Mouse (Mus musculus): ENCODE data around the gene Plcb4. TPM values are rescaled to one million over a fixed set of nuclear protein-coding genes. Genes with fewer than 3 reads are reported as not detected.
"Not testable (repeated sequence)": the region's sequence is repeated elsewhere in the genome, so short reads cannot be mapped to it uniquely, and the experiment has no call there.

Gene Plcb4
- total and polyA plus RNA-seq, 3 experiments = 4.5 to 48.9 (median 32.0) TPM

DNA sequence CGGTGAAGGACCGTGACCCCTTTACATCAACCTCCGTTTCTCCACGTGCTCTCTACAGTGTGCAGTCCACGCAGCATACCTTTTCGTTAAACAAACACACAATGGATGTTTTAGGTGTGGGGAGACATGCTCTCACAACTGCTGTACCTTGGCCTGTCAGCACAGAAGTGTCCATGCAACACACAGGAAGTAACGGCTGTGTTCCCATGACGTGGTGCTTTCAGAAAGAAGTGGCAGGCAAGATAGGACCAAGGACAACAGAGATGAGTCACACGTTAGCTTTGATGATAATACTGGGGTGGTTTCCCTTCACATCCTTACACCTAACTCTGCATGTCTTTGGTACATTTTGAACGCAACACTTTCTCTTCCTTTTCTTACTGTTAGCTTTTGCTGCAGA, 232.3 kb downstream of the Plcb4 start:
- peak; percentile 79 for DNase-seq

DNA sequence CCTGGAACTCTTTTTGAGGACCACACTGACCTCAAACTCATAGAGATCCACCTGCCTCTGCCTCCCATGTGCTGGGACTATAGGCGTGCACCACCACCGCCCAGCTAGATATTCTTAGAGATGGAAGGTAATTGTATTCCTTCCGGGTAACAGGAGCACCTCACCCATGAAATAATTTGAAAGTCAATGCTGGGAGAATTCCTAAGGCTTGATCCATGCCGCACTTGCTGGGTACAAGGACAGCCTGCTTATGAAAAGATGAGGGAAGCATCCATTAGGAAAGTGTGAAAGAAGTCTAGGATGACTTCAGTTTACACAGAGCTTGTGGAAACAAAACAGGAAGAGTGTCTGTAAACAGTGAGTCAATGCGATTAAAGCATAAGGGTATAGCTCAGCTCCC, 232.9 kb downstream of the Plcb4 start:
- DNase-seq = no peak

DNA sequence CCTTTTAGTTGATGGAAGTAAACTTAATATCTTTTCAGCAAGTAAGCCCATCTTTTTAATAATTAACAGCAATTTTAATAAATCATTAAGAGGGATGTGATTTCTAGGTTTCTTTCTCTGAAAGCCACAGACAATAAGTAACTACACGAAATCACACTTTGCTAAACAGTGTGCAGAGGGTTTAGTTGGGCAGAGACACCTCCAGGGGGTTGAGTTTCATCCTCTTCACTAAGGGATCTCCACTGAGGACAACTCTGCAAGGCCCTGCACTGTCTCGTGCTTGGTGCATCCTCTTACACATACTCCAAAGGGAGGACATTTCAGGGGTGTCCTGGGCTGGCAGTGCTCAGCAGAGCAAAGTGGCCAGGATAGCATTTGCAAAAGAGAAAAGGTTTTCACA, 235.8 kb downstream of the Plcb4 start:
- no peak for DNase-seq

DNA sequence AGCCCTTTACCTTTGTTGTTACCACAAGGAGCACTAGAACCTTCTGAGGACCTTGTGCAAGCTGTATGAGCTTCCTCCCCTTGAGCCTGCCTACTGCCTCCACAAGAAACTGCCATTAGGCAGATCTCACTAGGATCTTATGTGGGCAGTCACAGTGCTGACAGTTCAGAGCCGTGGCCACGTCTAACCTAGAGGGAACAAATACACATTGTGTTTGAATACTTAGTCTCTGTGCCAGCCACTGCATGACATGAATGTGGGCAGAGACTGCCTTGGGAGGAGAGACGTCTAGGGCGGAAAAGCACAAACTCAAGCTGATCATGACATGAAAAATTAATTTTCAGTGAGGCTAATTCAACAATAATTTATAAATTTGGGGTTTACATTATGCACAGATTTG, 239.2 kb downstream of the Plcb4 start:
- DNase-seq = no peak

DNA sequence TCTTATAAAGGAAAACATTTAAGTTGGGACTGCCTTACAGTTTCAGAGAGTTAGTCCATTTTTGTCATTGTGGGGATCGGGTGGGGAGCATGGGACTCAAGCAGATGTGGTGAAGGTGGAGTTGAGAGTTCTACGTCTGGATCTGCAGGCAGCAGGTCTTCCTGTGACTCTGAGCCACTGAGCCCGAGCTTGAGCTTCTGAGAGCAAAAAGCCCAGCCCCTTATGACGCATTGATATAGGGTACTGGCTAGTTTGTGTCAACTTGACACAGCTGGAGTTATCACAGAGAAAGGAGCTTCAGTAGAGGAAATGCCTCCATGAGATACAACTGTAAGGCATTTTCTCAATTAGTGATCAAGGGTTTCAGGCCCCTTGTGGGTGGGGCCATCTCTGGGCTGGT, 241.1 kb downstream of the Plcb4 start:
- DNase-seq = not testable (repeated sequence)

DNA sequence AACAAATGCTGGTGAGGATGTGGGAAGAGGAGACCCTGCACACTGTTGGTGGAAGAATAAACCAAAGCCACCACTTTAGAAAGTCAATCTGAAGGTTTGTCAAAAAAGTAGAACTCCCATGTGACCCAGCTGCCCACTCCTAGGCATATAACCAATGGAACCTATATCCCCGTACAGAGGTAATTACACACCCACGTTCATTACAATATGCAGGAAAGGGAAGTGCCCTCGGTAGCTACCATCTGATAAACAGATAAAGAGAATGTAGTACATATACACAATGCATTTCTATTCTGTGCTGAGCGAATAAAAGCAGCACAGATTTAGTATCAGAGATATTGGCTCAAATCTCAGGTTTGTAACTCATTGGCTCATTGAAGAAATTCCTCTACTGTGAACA, 242.2 kb downstream of the Plcb4 start:
- no peak for DNase-seq

DNA sequence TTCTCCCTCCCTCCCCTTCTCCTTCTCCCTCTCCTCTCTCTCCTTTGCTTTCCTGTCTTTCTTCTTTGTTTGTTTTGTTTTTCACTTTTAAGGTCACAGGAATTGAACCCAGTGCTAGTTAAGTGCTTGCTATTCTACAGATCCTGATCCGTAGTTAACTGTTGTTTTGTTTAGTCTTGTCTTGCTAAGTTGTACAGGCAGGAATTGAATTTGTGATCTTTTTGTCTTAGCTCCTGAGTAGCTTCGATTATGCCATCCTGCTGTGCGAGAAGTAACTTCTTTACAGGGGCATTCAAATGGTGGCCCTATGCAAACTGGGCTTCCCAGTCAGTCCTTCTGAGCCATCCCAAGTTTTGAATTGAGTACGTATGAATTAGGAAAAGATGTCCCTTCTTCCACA, 245.5 kb downstream of the Plcb4 start:
- DNase-seq = no peak

DNA sequence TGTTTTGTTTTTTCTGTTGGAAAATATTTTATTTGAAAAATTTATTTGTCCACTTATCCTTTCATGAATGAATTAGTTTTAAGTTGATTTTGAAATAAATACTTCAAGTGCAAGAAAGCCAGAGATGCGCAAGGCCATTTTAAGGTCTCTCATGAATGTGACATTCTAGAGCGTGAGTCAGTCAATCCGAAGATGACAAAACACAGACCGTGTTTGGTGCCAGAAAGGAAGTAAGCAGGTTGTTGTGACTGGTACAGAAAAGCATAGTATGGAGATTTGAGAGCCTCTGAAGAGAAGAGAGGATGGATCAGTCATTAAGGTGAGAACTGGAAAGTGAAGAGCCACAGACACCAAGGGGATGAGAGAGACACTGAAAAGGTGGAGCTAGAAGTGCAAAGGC, 246.0 kb downstream of the Plcb4 start:
- peak; percentile 54 for DNase-seq

DNA sequence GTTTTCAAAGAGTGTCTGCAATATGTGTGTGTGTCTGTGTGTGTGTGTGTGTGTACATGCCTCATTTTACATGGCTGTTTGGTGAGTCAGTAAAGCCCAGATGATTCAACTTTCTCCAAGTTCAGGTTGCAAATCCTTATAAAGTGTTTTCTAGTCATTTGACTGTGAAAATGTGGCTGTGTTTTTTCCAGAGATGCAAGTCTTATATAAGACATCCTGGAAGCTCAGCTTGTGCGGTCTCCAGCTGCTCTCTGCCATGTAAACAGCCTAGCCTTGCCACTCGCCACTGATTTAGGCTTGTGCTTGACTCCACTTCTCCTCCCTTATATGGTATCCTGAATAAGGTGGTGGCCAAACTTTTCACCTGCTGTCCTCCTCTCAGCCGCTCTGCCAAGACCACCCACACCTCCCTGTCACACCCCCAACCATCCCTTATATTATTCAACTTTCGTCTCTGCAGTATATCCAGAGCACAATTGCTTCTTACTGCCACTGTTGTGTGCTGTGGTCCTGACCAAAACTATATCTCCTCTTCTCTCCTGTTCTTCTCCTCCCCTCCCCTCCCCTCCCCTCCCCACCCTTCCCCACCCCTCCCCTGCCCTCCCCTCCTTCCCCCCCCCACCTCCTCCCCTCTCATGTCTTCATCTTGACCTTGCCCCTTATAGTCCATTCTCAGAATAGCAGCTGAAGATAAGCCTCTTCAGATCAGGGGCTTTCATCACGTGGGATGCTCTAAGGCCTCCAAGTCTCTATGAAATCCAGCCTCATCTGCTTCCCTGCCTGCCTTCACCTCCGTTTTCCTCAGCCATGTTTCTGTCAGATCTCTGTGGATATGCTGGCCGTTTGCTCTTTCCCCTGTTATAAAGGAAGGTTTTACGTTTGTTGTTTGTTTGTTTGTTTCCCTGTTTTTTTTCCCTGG, 255.8 kb downstream of the Plcb4 start:
- peak; percentile 23 for DNase-seq

DNA sequence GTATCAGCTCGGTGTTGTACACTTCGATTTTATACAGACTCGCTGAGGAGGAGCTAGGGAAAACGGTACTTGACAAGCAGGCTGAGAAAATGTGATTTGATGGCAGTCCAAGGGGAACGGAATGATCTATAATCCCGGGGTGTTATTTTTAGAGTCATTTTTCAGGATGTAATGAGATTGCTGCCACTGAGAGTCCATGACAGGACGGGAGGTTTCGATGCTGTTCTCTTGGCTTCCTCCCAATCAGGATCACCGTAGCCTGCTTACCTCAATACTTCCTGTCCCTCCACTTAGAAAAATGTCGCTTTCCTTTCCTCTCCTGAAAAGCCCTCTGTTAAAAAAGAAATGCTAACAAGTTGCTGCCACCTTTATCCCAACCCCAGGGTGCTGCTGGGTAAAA, 257.1 kb downstream of the Plcb4 start:
- DNase-seq = no peak

DNA sequence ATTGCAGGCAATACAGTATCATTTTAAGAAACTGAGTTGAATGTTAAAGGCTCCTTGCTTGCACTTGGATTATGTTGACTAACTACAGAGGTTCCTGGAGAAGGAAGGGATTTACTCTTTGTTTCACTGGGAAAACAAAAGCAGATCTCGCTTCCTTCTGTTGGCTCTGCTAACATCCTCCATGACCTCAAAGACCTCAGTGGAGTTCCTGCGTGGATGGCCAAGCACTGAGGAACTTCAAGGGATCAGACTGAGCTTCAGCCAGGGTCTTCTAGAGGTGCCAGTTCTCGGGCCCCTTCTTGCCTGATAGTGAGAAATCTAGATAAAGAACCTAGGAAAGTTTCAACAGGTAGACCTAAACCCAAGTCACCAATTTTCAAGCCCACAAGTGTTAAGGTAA, 258.2 kb downstream of the Plcb4 start:
- DNase-seq = no peak

DNA sequence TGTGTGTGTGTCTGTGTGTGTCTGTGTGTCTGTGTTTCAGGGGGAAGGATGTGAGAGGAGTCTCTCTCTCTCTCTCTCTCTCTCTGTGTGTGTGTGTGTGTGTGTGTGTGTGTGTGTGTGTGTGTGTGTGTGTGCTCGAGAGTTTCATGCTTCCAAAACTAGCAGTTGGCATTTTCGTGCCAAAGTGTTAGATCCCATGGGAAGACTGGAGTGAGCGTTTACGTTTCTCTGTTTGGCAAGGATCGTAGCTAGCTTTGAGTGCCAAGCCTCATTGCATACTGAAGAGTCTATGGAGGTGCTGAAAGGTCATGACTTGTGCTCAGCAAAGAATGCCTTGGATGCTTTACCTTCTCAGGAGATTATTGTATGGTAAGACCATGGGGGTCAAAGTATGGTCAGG, 259.3 kb downstream of the Plcb4 start:
- DNase-seq = no peak

DNA sequence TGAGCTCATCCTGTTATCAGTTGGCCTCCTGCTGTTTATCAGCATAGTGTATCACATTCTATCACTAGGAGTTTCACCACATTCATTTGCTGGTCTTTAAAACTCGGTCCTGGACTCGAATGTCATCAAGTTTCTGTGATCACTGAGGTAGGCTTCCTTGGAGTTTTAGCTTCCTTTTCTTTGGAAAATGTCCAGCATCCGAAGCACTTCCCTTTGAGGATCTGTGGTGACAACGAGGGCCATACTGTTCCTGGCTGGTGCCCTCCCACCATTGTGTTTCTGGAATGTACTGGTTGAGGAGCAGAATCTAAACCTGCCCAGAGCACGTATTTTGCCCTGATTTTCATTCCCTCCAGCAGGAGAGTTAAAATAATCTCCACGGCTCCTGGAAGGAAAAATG, 260.8 kb downstream of the Plcb4 start:
- no peak for DNase-seq

DNA sequence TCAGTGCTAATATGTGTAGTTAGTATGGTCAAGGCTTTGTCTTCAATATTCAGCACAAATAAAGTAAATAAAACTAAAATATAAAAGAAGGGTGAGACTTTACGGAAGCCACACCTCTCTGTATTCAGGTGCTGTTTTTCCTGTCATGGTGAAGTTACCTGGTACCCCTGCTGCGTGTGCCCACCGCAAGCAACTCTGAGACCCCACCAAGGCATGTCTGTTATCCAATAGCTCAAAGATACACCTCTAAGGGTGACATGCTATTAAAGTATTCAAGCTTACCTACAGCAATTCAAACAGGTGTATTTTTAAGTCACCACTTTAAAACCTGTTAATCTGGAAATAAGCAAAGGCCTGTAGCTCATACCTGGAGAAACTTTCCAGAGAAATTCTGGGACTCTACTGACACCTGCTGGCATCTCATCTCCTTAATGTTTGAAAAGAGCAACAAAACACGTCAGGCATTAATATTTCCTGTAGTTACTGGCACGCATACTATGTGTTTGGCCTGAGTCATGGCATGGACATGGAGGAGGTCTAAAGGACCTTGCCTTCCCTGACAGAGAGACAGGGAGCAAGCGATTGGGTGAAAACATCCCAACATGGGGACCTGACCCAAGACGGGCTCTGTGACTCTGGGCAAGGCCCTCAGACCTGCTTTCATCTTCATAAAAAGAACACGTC, 268.0 kb downstream of the Plcb4 start:
- peak; percentile 73 for DNase-seq

DNA sequence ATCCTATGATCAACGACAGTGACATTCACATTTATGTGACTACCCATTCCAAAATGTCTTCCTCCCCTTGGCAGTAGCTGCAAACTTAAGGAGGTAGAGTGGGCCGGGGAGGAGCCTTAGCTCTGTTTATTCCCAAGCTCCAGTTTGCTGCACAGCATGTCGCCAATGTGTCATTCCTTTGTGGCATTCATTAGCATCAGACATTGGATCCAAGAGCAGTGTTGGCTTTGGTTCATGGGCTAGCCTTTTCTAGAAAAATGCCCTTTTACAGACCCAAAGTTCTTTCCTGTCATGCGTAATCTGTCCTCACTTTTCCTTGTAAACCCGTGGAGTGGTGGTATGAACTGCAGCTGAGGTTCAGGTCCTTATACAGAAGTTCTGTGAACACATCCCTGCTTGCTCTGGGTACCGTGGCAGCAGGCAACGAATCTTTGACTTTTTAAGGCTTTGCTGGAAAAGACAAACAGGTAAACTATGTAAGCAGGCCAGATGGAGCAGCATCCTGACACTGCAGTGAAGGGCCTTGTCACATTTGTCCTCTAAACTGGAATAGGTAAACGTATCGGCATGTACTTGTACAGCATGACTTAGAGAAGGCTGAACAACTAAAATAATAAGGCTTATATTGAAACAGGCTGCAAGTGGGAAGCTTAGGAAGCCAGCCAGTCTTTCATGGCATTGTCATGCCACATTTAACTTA, 270.4 kb downstream of the Plcb4 start:
- no peak for DNase-seq

DNA sequence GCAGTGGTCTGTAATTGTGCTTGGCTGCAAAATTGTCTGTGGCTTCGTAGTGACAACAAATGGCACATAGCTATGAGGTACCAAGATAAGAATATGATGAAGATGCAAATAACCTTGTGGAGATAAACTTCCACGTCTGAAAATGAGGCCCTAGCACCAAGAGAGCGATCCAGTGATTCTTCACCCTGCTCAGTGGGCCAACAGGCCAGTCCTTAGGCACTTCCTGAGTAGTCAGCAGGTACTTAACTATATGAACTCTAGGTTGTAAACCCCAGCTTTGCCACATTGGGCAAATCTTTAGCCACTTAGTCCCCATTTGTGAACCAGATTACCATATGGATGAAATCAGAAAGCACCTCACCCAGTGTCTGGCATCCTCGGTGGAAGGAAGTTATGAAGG, 271.9 kb downstream of the Plcb4 start:
- DNase-seq = no peak

DNA sequence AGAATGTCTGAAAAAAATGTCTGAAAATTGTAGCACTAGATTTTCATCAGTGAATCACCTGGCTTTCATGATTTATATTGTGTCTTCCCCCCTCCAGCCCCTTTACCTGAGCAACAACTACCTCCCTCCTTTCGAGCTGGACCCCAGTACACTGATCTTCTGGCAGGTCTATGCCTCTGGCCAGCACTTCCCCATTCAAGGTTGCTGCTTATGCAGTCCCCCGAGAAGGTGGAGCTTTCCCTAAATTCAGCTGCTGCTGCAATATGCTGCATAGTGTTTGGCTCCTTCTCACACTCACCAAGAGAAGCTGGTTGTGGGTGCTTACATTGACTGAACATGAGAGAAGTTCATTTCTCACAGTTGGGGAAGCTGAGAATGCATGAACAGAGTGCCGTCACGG, 273.8 kb downstream of the Plcb4 start:
- no peak for DNase-seq

DNA sequence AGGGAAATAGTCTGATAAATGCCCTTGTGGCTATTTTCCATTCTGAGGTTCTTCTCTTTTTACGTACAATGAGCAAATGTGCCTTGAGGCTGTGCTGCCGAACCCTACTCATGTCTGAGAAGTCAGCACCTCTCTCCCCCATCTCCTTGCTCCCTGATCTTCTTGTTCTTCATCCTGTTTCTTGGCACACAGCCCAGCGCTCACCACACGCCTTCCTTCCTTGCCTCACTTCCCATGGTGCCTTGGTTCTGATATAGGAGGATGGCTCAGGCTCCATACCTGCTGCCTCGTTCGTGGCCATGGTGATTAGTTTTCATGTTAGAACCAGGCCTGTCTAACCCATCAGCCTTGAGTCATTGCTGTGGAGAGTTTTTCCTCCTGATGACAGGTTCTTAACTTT, 277.6 kb downstream of the Plcb4 start:
- no peak for DNase-seq

DNA sequence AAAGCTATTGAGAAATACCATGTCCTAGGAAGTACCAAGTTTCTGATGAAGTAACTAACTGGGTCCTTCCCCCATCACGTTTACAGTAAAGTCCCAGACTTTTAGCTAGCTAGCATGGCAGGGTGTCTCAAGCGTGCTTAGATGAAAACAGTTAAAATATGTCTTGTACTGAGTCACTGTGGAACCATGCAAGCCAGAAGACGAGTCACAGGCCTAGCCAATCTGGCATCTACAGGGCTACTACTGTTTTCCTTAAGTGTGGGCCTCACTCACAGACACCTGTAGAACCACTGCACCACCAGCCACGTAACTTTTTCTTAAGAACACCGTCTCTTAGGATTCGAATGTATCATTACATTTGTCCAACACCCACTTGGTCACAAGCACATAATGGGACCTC, 278.8 kb downstream of the Plcb4 start:
- DNase-seq = no peak

DNA sequence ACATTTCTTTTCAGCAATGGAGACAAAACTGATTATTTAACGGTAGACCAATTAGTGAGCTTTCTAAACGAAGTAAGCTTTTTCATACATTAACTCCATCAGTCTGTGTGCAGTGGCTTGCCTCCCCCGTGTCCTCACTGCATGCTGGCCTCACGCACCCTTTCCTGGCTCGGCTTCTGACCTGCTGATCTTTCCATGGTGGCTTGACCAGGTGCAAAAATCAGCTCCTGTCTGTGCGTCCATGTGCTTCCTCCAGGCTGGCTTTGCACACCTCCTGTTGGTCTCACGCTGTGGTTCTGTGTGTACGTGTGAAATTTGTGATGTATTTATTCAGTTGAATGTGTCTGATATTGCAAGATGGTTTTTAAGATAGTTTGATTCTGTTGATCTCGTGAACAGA, 281.1 kb downstream of the Plcb4 start:
- no peak for DNase-seq

DNA sequence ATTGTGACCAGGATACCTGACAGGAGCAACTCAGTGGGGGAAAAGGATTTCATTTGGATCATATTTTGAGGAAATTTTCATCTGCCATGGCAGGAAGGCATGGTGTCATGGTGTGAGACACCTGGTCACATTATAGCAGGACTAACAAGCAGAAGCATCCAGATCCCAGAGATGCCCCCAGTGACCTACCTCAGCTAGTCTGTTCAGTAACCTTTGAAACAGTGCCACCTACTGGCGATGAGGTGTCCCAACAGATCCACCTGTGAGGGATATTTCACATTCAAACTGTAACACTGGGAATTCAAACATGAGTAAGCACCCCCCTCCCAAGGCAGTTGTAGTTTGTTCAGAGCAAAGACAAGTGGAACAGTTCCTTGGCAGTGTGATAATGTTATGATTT, 289.0 kb downstream of the Plcb4 start:
- no peak for DNase-seq

DNA sequence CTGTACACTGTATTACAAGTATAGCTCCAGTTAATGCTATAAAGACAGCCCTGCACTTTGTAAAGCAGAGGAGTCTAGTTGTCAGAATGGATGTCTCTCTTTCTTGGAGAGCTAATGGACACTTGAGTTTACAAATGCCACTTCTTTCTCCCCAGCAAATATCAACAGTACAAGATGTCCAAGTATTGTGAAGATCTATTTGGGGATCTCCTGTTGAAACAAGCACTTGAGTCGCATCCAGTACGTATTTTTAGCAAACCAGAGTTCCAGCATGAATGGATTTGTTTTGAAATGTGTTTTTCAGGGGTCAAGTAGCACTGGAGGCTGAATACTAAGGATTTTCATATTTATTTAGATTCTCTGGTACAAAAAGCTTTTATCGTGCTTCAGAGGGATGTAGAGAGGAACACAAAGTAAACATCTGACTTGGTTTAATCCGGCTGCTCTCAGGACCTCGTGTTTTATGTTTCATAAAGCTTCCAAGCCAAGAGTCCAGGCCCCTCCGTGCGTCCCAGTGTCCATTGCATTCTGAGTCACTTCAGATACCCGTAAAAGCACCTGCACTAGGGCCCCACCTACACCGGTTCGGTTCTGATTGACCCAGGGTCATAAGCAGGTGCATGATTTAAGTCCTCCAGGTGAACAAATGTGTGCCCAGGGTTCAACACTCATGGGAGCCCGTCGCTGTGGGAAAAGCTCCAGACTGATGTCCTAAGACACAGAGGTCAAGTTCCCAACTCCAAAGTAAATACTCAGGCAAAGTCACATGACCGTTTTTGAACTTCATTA, 296.1 kb downstream of the Plcb4 start:
- DNase-seq = no peak

All from adrenal gland, adult 2 months (tissue).